Mouse (Mus musculus): ENCODE results near the gene Utf1. TPM values are rescaled to one million over a fixed set of nuclear protein-coding genes. Genes with fewer than 3 reads are reported as not detected.

Utf1 gene
- total RNA-seq, 2 experiments from 2014 or later: not detected

DNA sequence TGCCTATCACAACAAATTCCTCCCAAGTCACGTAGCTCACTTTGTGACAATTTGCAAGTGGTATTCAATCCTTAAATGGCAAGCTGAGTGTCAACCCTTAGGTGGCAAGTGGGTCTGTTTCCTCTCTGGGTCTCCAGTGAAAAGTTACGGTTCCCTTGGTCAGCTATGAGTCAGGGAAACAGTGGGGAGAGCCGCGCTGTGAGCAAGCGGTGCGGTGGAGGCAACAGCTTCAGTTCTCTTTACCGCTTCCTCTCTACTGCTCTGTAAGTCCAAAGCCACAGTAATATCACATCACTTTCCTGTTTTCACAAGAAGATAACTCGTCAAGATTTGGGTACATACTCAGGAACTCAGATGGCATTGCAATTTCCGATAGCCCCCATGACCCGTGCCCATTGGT is 30.7 kb downstream of the Utf1 start:
- DNase-seq: no peak

DNA sequence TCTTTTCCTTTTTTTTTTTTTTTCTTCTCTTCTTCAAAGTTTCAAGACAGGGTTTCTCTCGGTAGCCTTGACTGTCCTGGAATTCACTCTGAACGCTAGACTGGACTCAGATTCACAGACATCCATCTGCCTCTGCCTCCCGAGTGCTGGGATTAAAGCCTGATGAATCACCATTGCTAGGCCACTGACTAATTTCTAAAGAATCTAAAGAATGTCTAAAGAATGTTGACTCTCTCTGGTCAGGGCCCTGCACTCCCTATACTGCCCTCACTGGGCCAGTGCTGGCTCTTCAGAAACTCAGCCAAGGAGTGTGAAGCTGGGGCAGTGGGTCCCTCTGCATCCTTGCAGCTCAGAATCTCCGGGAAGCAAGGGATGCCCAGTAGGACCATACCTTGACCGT is 31.9 kb downstream of the Utf1 start:
- DNase-seq: no peak

DNA sequence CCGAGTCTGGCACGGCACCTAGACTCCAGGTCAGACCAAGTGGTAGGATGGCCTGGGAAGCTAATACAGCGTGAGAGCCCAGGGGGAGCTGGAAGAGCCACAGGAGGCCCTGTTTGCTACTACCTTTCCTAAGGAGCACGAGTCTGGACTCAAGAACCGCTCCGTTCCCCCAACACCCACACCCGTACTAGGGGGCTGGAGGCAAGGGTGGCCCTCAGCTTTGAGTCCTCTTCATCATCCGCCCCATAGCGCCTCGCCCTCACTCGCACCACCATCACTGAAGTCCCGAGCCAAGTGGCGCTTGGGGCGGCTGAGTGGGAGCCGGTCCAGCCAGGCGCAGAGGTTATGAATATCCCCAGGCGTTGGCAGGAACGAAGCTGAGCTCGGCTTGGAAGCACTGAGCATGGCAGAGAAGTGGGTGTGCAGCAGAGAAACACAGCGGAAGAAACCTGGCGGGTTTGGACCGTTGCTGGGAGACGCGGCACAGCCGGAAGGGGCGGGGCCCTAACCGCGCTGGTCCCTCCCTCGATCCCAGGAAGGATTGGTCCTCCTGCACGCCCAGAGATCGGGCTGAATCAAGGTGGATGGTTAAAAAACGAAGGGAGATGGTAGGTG is 34.8 kb downstream of the Utf1 start, which contains the start of gene 6430531B16Rik:
Gene 6430531B16Rik, minus strand, starts transcription at position 478 of the 615 bp plus-strand sequence.
- peak; percentile 79 for DNase-seq

DNA sequence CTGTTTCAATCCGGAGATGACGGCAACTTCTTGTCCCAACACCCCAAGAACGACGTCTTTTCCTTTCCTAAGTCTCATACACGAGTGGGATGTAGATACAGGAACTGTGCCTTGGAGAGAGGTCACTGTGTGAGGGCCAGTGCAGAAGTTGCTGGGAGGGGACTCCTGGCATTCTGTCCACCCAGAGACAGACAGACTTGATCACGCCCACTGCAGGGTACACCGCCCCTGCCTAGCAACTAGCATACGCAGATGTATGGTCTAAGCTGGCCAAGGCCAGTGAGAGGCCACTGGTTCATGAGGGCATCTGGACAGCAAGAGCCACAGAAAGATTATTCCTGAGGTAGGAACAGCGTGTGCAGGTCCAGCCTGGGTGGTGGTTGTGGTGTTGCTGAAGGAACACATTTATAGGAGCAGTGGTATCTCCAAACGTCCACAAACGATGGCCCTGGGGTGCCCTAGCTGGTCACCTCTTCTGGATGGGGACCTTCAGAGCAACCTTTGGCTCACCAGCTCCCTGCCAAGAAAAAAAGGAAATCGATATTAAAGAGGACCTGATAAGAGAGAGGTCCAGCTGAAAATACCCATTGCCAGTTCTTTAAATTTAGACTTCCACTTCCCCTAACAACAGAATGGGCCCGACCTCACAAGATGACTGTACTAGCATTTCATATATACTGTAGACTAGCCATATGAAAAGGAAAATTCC is 35.6 kb downstream of the Utf1 start:
- no peak for DNase-seq

DNA sequence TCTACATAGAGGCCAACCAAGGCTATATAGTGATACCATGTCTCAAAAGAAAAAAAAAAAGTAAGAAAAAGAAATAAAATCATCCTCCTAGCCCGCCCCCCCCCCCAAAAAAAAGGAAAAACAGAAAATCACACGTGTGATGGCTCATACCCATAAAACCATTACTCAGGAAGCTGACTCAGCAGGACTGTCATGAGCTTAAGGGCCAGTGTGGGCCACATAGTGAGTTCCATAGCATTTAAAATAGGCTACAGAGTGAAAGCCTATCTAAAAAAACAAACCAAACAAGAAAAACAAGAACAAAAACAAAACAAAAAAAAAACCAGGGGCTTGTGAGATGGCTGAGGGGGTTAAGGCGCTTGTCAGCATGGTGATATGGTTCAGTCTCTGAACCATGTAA is 37.2 kb downstream of the Utf1 start:
- no peak for DNase-seq

DNA sequence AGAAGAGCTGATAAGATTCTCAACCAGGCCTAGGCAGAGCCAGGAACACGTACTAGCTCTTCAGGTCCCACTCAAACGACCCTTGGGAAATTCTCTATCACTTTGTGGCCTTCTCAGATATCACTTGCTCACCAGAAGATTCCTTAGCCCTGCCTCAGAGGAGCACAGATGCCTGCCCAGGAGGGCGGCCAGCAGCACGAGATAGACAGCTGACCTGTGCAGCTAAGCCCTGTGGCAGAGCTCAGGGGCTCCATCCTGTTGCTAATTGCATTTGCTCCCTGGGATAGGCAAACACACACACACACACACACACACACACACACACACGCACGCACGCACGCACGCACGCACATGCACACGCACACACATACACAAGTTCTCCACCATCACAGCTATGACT is 38.5 kb downstream of the Utf1 start:
- DNase-seq: no peak

DNA sequence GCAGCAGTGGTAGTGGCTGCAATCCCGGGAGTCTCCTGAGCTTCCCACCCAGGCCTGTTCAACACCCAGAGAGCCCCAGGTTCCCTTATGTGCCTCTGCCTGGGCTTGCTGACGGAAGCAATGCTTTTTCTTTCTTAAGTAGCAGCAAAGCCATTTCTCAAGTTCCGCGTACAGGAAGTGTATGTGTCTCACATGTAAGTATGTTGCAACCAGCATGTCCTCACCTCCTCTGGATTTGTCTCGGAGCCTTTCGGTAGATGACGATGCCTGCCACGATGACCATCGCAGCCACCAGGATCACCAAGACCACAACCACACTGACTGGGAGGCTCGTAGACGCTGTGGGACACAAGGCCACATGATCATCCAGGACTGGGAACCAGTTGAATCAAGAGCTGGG is 40.9 kb downstream of the Utf1 start:
- DNase-seq: no peak

DNA sequence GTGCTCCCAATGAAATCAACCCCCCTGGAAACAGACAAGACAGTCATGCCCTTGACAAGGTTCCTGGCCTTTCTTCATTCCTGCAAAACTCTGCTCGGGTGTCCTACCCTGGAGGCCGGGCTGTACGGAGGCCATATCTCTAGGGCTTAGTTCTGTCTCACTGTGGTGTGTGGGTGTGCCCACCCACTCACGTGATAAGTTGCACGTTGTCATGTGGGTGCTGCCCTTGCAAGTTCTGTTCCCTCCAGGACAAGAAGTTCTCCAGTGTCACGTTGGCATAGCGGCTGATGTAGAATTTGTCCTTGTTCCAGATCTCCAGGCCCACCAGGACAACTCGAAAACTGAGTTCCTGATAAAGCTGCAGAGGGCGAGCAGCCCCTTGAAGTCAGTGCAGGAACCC is 44.7 kb downstream of the Utf1 start:
- no peak for DNase-seq

DNA sequence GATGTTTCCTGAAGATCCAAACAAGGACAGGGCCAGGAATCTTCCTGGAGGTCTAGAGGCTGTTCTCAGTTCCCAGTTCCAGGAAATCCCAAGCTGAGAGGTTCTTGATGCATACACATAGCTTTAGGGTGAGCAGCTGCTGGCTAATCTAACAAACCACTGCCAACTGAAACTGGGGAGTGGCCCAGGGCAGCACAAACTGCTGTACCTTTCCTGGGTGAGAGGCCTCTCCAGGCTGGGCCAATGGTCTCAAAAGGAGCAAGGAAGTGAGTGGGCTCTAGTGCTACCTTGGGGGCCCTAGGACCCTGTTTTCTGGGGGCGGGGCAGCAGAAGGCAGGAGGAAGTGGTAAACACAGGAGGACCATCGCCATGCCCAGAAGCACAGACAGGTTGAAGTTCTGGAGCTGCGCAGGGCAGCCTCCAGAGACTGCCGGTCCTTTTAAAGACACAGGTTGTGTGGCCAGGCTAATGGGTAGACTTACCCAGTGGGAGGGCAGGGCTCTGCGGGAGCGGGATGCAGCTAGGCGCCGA is 47.3 kb downstream of the Utf1 start:
- no peak for DNase-seq

DNA sequence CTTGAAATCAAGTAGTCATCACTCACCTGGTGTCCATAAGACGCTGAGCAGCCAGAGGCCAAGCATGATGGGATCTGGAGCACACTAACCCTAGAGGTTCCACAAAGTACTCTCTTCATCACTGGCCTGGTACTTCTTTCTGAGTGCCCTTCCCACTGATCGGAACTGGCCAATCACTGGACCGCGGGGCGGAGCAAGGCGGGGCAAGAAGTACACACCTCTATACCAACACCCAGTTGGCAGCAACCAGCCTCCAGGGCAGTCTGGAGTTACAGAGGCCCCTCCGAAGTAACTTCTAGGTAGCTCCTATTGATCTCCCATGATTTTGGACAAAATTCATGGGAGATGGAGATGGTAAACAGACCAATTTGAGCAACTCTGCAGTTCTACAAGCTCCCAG is 48.8 kb downstream of the Utf1 start, which contains the start of gene Adam8:
Gene Adam8, minus strand, starts transcription at position 157 of the 400 bp plus-strand sequence.
- no peak for DNase-seq

DNA sequence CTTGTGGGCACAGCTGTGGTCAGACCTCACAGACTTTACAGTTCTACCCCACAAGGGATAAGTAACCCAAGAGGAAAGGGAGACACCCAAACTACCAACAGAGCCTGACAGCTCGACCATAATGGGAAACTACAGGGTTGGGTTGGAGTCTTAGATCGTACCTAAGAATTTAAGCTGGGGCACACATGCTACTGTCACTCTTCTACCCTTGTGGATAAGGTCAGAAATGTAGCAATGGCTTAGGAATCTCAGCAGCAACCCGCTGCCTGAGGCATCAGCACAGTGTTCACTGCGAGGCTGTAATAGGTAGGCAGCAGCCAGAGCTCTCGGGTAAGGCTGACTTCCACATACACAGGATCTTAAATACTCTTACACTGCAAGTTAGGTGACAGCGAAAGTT is 49.9 kb downstream of the Utf1 start:
- DNase-seq: no peak

DNA sequence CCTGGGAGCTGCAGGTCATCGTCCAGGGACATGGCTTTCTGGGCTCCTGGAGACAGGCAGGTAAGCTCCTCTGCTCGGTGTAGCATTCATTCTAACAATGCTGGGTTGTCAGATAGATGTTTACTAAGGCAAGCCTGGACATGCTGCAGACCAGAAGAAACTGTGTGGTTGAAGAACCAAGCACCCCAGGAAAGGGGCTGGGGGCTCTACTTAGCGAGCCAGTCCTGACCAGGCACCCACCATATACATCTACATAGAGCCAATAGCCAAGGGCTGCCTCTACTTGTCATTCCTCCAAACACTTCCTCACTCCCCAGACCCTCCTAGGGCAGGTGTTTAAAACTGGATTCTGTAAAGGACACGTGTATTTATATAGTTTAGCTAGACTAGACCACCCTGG is 50.6 kb downstream of the Utf1 start:
- no peak for DNase-seq

DNA sequence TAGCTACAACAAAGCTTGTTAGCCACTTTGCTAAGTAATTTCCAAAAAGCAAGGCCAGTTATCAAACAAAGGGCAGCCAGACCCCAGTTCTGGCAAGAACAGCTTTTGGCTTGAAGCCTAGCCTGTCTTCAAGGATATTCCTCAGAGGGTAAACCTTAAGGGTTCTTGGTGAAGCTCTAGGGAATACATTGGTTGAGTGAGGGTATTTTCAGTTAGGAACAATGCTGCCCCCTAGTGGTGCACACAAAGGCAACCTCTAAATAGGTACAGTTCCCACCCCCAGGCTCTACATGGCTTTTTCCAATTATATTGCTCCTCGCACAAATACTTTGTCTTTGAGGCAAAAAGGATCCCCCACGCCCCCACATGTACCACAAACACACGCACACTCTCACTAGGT is 51.1 kb downstream of the Utf1 start:
- peak; percentile 68 for DNase-seq

Small RNA genes within 50 kb of the gene (microRNA-seq; reads per million reads assigned to microRNA genes)
- gene Mir202 (0 reads per million in 2 experiments), gene Mir7062 (0.41 to 0.69 reads per million in 2 experiments), gene mmu-mir-7686 (0 reads per million in 2 experiments)

Other genes starting within 250 kb of the Utf1 start
- under 1 TPM; 0.10 to 0.16 TPM for gene Adgra1, start 109.6 kb upstream of the Utf1 start, total RNA-seq (2021)
- gene Kndc1, start 49.1 kb upstream of the Utf1 start, total RNA-seq (2021): under 1 TPM; 0.07 to 0.14 TPM
- gene 6430531B16Rik, start 35.0 kb downstream of the Utf1 start, total RNA-seq (2021): not detected
- under 1 TPM; 0.38 to 0.90 TPM for gene Adam8, start 48.8 kb downstream of the Utf1 start, total RNA-seq (2021)
- 10 to 100 TPM; 14.6 to 17.9 TPM for gene Zfp511, start 92.6 kb downstream of the Utf1 start, total RNA-seq (2021)
- 10 to 100 TPM; 45.3 to 45.8 TPM for gene Tubgcp2, start 92.9 kb downstream of the Utf1 start, total RNA-seq (2021)
- gene Msx3, start 105.3 kb downstream of the Utf1 start, total RNA-seq (2021): not detected
- gene Caly, start 138.8 kb downstream of the Utf1 start, total RNA-seq (2021): under 1 TPM in 1 of 2 experiments, not detected in 1; 0.34 TPM
- gene Prap1, start 149.6 kb downstream of the Utf1 start, total RNA-seq (2021): not detected
- 100 to 1,000 TPM; 106 to 119 TPM for gene Fuom, start 158.7 kb downstream of the Utf1 start, total RNA-seq (2021)
- gene Paox, start 172.0 kb downstream of the Utf1 start, total RNA-seq (2021): 1 to 10 TPM; 4.5 TPM
- 100 to 1,000 TPM; 190 to 210 TPM for gene Echs1, start 172.7 kb downstream of the Utf1 start, total RNA-seq (2021)
- 10 to 100 TPM; 22.3 to 25.6 TPM for gene Mtg1, start 193.8 kb downstream of the Utf1 start, total RNA-seq (2021)
- under 1 TPM; 0.17 to 0.27 TPM for gene Sprn, start 211.1 kb downstream of the Utf1 start, total RNA-seq (2021)
- not detected for gene Olfr522, start 221.0 kb downstream of the Utf1 start, total RNA-seq (2021)
- not detected for gene Olfr523, start 229.4 kb downstream of the Utf1 start, total RNA-seq (2021)